In genomic region chr7:125893621-125894020, GRCm38 (mm10) we compare ENCODE assay signal across 22 mouse cellular contexts.
"Had no signal": no experiment of that assay in that cellular context is flagged by ENCODE, and none has a peak within 500 bp of the region (broad histone marks: within the 10 kb centered on the region; RNA-seq: fewer than 3 reads in every experiment).

No protein-coding gene starts in this region.

- H3K9me3 ChIP-seq: lung, embryonic 15.5 days; midbrain, embryonic 10.5 days; midbrain, embryonic 13.5 days; midbrain, embryonic 15.5 days; neural tube, embryonic 13.5 days; neural tube, embryonic 15.5 days had no signal

- H3K4me3 ChIP-seq: lung, embryonic 15.5 days; megakaryocyte, embryonic 14.5 days; midbrain, embryonic 10.5 days; midbrain, embryonic 13.5 days; midbrain, embryonic 15.5 days; myocyte; neural tube, embryonic 13.5 days; neural tube, embryonic 15.5 days had no signal

- H3K4me2 ChIP-seq: lung, embryonic 15.5 days; midbrain, embryonic 13.5 days; midbrain, embryonic 15.5 days; neural tube, embryonic 13.5 days; neural tube, embryonic 15.5 days had no signal

- H3K9ac ChIP-seq: liver, postnatal 0 days; lung, embryonic 15.5 days; midbrain, embryonic 13.5 days; midbrain, embryonic 15.5 days; neural tube, embryonic 13.5 days; neural tube, embryonic 15.5 days had no signal

- H3K27me3 ChIP-seq: lung, embryonic 15.5 days; midbrain, embryonic 13.5 days; midbrain, embryonic 15.5 days; neural tube, embryonic 13.5 days; neural tube, embryonic 15.5 days had no signal

- H3K36me3 ChIP-seq: lung, embryonic 15.5 days; midbrain, embryonic 10.5 days; midbrain, embryonic 13.5 days; midbrain, embryonic 15.5 days; neural tube, embryonic 13.5 days; neural tube, embryonic 15.5 days had no signal

- H3K4me1 ChIP-seq: megakaryocyte, embryonic 14.5 days; midbrain, embryonic 15.5 days had no signal

- ATAC-seq: liver, postnatal 0 days; lung, postnatal 0 days; midbrain, embryonic 13.5 days; midbrain, embryonic 15.5 days had no signal

- DNase-seq: liver, postnatal 0 days; lung, adult 2 months; lung, postnatal 14 days; lung, postnatal 36 days; retina, postnatal 1 day; right cerebral cortex, adult 18-20 months; right cerebral cortex, postnatal 25 days; right cerebral cortex, postnatal 4 days; spleen, adult 18-20 months; thymus, adult 18-20 months; thymus, postnatal 14 days; thymus, postnatal 36 days had no signal

- H3K27ac ChIP-seq: lung, embryonic 15.5 days; macrophage; midbrain, embryonic 10.5 days; midbrain, embryonic 13.5 days; midbrain, embryonic 15.5 days; neural tube, embryonic 13.5 days; neural tube, embryonic 15.5 days had no signal
